Mouse (Mus musculus) thymus, postnatal 0 days (tissue): ENCODE measurements at regions not wholly inside any gene's neighbourhood (a gene's known extent, or its start where the extent isn't known, plus 50 kb on each side); places are given as distances from the start of the nearest gene placed in this dataset.

Experiments
- DNase-seq: peaks from one replicate; pipeline ENCODE4 v3.0.0-alpha.2; 2015; ENCODE audit warnings: low spot score

- no peak for DNase-seq
These were observed 205.2 kb upstream of the Kbtbd8 start for GRCm38 (mm10) chr6:94911836-94912235.

- DNase-seq, result no peak
These were observed 205.7 kb upstream of the Kbtbd8 start for GRCm38 (mm10) chr6:94911374-94911773.

- no peak for DNase-seq
These were observed 200.9 kb upstream of the Lrig1 start for GRCm38 (mm10) chr6:94900862-94901261.

- DNase-seq, result no peak
These were observed 198.9 kb upstream of the Lrig1 start for GRCm38 (mm10) chr6:94898881-94899280.

DNA sequence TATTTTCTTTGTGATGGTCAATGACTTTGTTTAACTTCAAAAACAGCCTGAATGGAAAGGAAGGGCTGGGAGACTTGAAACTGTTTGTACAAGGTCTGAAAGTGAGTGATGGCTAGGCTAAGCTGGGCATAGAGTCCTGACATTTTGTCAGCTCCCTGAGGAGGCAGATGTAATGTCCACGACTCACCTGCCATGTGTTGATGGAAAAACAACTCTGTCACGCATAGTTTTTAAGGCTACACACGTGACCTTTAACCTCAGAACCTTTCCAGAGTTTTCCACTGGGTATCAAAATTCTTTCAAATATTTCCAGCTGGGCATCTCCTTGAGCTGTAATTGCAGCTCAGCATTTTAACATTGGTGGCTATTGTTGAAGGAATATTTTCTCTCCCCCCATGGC, 190.2 kb upstream of the Lrig1 start:
- no peak for DNase-seq

- DNase-seq, result no peak
These were observed 189.3 kb upstream of the Lrig1 start for GRCm38 (mm10) chr6:94889271-94889670.

DNA sequence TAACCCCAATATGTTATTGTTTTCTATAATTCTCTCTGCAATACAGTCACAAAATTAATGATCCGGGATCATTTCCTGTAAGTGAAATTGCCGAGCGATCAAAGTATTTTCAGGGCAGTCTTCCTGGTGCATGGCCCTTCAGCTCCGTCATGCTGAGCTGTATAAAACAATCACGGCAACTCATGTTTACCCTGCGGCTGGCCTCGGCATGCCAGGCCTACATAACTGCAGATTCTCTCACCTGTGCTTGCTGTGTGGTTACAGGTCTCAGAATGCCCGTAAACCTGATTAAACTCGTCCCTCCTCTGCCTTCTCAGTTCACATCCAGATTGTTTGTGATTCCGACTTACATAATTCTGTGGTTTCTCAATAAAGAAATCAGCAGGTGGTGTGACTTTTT, 181.2 kb upstream of the Lrig1 start:
- DNase-seq, result no peak

DNA sequence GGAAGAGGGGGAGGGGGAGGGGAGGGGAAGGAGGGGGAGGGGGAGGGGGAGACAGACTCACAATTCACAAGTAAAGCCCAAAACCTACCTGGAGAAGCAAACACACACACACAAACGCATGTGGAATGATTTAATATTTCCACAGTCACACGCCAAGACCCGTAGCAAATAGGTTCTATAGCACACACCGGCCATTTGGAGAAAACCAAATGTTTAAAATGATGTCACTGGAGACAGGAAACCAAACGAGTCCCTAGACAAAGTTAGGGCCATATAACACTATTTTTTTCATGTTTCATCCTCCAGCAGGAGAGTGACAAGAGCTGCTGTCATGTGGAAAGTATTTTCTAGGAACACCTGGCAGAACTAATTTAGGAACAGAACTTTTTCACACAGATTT, 175.9 kb upstream of the Lrig1 start:
- no peak for DNase-seq

GRCm38 (mm10) chr6:94875065-94875464, 175.1 kb upstream of the Lrig1 start:
- DNase-seq, result no peak

DNA sequence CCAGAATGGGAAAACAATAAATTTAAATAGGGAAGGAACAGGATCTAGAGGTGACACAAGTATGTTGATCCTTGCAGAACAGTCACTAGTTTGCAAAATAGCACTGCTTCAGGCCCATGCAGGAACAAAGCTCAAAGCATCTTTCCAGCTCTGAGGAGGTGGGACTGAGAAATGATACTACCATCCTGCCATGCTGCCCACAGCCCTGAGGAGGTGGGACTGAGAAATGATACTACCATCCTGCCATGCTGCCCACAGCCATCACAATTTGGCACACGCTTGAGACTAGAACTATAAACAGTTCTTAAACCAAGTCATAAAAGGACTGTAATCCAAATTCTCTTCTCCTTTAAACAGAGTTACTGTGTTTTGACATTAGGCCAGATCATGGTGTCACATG, 174.5 kb upstream of the Lrig1 start:
- DNase-seq, result no peak

DNA sequence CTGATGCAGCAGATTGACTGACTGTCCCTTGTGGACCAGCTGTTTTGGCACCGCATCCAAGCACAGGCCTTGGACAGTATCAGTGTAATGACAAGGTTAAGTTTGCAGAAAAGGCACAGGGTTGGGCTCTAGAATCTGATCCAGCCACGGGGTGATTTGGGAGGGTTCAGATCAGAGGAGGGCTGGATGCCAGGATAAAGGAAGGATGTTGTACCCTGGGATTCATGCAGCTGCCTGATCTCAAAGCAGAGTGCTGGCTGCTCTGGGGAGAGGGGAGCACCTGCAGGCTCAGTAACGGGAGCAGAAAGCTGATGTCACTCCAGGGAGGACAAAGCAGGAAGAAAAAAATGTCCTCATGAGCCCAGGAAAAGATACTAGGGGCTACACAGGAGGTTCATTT, 168.0 kb upstream of the Lrig1 start:
- DNase-seq, result no peak

DNA sequence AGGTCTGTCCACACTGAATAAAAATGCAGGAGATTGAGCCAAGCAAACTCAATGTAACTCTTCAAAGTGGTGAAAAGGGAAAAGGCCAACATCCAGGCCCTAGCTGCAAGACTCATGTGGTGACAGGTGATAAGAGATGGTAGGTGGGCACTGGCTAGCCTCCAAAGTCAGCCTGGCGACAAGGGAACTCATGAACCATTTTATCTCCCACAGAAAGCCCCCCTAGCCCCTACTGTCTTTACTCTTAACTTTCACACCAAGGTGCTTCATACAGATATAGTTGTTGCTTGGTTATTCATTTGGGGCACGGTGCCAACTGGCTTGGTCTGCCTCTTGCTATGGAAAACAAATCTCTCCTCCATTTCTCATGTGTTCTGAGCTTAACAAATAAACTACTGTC, 165.5 kb upstream of the Lrig1 start:
- no peak for DNase-seq

DNA sequence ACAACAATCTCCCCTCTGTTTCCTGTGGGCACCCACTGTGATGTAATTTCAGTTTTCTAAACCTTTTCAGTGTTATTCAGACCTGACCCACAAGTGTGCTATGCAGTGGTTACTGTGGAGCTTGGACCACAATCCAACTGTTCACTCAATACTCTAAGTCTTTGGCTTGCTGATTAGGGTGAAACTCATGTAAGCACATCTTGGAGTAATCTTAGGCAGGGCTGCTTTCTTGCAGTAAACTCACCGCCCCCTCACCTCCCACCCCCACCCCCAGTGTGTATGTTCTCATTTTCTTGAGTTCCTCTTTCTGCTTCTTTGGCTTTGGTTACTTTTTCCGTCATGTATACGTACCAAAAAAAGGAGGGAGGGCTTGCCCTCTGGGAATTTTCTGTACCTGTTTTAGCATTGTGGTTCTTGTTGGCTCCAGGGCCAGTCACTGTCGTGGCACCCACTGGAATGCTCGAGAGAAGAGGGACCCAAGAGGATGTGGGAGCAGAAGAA, 158.2 kb upstream of the Lrig1 start:
- DNase-seq, result no peak

GRCm38 (mm10) chr6:94850121-94850520, 150.2 kb upstream of the Lrig1 start:
- no peak for DNase-seq

DNA sequence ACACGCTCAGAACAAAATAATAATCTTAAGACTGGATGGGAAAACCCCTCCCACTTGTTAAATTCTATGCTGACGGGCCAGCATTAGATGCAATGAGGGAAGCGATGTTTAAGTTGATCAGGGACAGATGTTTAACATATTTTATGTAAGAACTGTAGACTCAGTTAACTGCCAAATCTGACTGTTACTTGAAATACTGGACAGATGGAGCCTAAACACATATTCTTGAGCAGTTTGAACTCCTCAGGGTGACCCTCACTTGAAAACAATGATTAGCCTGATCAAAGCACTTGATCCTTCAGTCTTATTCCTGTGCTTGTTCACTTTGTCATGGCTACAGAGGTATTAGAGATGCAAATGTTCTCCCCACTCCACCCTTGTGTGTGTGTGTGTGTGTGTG, 149.6 kb upstream of the Lrig1 start:
- no peak for DNase-seq

DNA sequence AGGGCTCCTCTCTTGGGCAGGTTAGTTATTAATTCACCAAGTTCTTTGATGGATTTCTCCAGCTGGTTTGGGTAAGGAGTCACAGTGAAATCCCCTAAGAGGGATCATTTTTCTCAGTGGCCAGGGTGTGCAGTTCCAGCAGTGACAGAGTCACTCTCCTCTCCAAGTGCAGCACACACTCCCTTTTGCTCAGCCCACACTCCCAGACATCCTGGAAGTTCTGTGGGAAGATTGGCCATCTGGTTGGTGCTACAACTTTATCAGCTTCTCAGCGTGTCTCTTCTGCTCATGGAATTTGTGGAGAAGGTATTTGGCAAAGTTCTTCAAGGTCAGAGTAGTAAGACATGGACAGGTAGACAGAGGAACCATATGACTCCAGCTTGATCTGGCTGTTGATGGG, 148.5 kb upstream of the Lrig1 start:
- no peak for DNase-seq

DNA sequence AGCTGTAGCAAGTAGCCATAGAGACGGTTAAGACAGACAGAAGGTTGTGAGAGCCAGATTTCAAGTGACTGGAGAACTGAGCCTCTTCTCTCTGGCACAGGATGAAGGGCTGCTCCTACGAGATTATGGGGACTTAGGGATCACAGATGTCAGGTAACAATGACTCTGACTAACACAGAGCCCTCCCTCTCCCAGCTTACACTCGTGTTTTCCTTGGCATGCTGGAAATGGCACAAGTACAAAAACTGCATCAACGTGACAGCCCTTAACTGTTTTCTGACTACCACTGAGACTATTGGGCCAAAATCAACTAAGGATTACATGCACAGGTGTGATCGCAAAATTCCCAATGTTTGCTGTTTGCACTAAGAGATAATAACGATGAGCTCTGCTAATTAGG, 145.9 kb upstream of the Lrig1 start:
- DNase-seq, result no peak

DNA sequence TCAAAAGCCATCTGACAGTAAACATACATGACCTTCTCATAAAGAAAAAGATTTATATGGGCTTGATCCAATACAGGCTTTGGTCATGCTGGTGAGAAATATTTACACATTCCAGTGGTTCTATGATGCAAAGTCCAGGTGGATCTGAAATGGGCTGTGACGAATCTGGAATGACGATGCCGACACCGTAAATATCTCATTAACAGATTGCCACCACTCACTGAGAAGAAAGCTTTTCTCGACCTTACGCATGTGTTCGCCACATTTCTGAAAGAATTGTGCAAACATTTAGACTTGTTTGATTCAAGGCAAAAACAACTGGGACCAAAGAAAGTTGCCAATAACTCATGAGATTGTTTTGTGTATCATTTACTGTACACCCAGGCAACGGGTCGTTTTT, 142.9 kb upstream of the Lrig1 start:
- DNase-seq, result no peak

GRCm38 (mm10) chr6:94841881-94842280, 141.9 kb upstream of the Lrig1 start:
- DNase-seq, result no peak

DNA sequence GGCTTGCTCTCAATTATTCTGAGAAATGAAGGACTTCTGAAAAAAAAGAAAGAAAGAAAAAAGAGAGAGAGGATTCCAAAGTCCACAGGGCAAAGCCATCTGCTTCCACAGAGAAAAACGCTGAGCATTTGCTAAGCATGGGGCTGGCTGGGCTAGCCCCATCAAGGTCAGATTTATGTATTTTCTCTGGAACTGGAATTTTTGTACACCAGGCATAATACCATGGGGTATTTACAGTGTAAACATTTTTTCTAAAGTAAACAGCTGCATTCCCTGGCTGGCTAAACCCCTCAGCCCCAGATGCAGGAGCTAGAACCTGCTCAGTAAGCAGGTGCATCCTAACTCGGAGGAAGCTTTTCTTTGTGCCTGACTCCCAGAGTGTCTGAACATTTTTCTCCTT, 135.8 kb upstream of the Lrig1 start:
- DNase-seq, result no peak

GRCm38 (mm10) chr6:94834551-94834950, 134.6 kb upstream of the Lrig1 start:
- no peak for DNase-seq

DNA sequence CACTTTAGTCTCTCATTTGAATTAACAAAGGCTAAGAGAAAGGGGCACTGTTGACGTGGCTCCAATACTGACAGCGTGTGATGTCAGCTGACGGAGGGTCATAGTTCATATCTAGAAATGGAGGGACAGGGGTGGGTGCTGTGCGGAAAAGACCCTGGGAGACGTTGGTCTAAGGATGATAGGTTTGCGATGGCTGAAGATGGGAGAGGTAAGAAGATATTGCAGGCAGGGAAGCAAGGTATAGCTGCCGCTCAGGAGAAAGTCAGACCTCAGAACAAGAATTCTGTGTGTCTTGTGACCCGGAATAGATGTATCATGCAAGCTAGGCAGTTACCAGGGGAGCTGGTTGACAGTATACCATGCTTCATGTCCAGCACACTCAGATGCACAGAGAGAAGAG, 130.8 kb upstream of the Lrig1 start:
- DNase-seq, result no peak

DNA sequence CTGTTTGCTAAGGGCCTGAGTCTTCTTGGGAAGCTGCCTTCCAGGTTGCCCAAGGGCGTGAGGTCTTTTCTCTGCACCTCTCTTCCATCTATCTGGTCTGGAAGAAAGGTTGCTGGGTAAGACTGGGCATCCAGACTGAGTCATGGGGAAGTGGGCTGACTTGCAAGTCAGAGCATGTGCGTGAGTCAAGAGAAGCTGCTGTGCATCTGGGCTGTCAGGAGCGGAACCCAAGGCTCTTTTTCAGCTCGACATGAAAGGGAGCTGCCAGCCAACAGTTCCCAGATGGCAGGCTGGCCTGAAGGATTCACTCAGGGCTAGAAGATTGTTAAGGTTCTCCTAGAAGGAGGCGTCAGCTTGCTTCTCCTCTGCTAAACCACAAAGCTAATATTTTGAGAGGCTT, 129.3 kb upstream of the Lrig1 start:
- no peak for DNase-seq

- DNase-seq, result peak; percentile 6
These were observed 126.7 kb upstream of the Lrig1 start for GRCm38 (mm10) chr6:94826656-94827055.
